In genomic region chr2:140448636-140449035, GRCm38 (mm10) we compare ENCODE assay signal across 38 mouse cellular contexts. TPM values are rescaled to one million over a fixed set of nuclear protein-coding genes. Genes with fewer than 3 reads are reported as not detected.
"Had no signal": no experiment of that assay in that cellular context is flagged by ENCODE, and none has a peak within 500 bp of the region (broad histone marks: within the 10 kb centered on the region; RNA-seq: fewer than 3 reads in every experiment).

No protein-coding gene starts in this region.

- DNase-seq: gastrocnemius, postnatal 14 days; gastrocnemius, postnatal 36 days; heart, adult 11 months; heart, adult 2 months; heart, postnatal 10 days; heart, postnatal 4 days; kidney, adult 18-20 months; kidney, adult 8-10 months; kidney, postnatal 10 days; kidney, postnatal 25 days; kidney, postnatal 4 days; left cerebral cortex, postnatal 4 days had no signal

RNA-seq across cellular contexts. Expression of gene Macrod2, which starts 53.5 kb away (rescaled TPM):
- polyA plus RNA-seq: inflammation-experienced regulatory T-cells, adult 6 months had no signal

RNA-seq across cellular contexts. Expression of gene Sel1l2, which starts 59.1 kb away (rescaled TPM):
- total RNA-seq: heart, adult 2 months; heart, postnatal 10 days; heart, postnatal 25 days; heart, postnatal 4 days; layer of hippocampus, adult 2 months; layer of hippocampus, postnatal 10 days; layer of hippocampus, postnatal 25 days; left cerebral cortex, adult 2 months; left cerebral cortex, postnatal 10 days; left cerebral cortex, postnatal 25 days; left cerebral cortex, postnatal 4 days; liver, adult 2 months had no signal
- polyA plus RNA-seq: gonadal fat pad, adult 2 months; heart, adult 2 months; heart, embryonic 12.5 days; heart, embryonic 14.5 days; heart, embryonic 16.5 days; hindbrain, embryonic 10.5 days; hindbrain, embryonic 12.5 days; hindbrain, embryonic 14.5 days; hindbrain, embryonic 16.5 days; inflammation-experienced regulatory T-cells, adult 6 months; intestine, embryonic 15.5 days; intestine, postnatal 0 days; kidney, embryonic 14.5 days; kidney, embryonic 16.5 days; limb, embryonic 11.5 days; limb, embryonic 13.5 days; limb, embryonic 15.5 days; liver, adult 2 months; liver, embryonic 12.5 days; liver, embryonic 14.5 days had no signal
